Comparison of ENCODE assay signal across 21 mouse cellular contexts in the genomic region with DNA sequence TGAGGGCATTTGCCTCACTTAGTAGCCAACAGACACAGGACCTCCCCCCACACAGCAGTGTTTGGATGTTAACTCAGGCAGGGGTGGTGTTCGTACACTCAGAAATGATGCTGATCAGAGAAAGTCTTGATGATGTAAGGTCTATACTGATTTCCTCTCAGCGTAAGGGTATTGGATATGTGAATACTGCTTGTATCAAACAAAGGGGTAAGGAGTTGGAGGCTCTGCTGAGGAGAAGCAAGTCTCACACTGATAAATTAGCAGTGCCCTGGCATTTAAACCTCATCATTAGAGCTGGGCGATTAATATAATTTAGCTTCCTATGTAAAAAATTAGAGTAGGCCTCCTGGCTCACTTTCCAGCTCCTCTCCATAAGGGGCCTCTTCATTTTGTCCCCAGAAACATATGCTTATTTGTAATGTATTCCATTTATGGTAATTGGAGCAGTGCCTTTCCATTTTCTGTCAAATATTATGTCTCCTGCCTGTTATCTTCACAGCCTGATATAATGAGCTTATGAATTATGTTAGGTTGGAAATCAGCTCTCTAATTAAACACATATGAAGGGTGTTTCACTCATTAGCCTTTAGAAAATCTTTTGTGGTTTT. TPM values are rescaled to one million over a fixed set of nuclear protein-coding genes. Genes with fewer than 3 reads are reported as not detected.
DNase-seq lines count a peak whose midpoint lies in the region; ATAC-seq and TF ChIP-seq lines count a peak whose summit lies in the region.
"Had no signal": no experiment of that assay in that cellular context is flagged by ENCODE, and none has a peak within 500 bp of the region (broad histone marks: within the 10 kb centered on the region; RNA-seq: fewer than 3 reads in every experiment).

No protein-coding gene starts in this region.

- DNase-seq in forebrain, embryonic 10.5 days (ENCODE audit: extremely low spot score, low spot score) = no peak
- DNase-seq in layer of hippocampus, adult 2 months (ENCODE audit: low spot score in 2 of 2) = no peak
- no peak for DNase-seq in layer of hippocampus, postnatal 25 days (ENCODE audit: extremely low spot score in 1 of 2, low spot score in 1 of 2)
- DNase-seq in midbrain, postnatal 0 days (ENCODE audit: low spot score) = no peak
- no peak for DNase-seq in Muller cell, postnatal 12 days (ENCODE audit: inconsistent ontology term)
- DNase-seq: adrenal gland, adult 8-10 months; cerebellum, postnatal 10 days; gastrocnemius, postnatal 25 days; heart, adult 18-20 months; heart, postnatal 10 days; layer of hippocampus, adult 9-11 months; lung, embryonic 14.5 days had no signal

- H3K27me3 ChIP-seq in forebrain, embryonic 12.5 days = no peaks in the 10 kb centered on the region
- no peaks in the 10 kb centered on the region for H3K27me3 ChIP-seq in forebrain, embryonic 10.5 days (ENCODE audit: poor library complexity, severe bottlenecking)
- no peaks in the 10 kb centered on the region for H3K27me3 ChIP-seq in hindbrain, embryonic 15.5 days
- no peaks in the 10 kb centered on the region for H3K27me3 ChIP-seq in midbrain, postnatal 0 days (ENCODE audit: insufficient read depth, low read length)

- H3K36me3 ChIP-seq in forebrain, embryonic 12.5 days (replicated peaks) = no peaks in the 10 kb centered on the region
- H3K36me3 ChIP-seq in forebrain, embryonic 10.5 days (replicated peaks) = no peaks in the 10 kb centered on the region
- no peaks in the 10 kb centered on the region for H3K36me3 ChIP-seq in hindbrain, embryonic 15.5 days
- no peaks in the 10 kb centered on the region for H3K36me3 ChIP-seq in midbrain, postnatal 0 days (ENCODE audit: insufficient read depth, low read length)
- H3K36me3 ChIP-seq: G1E; heart, embryonic 12.5 days had no signal

- ATAC-seq in forebrain, embryonic 12.5 days (ENCODE audit: low FRiP score) = no peak
- ATAC-seq in hindbrain, embryonic 15.5 days (ENCODE audit: low FRiP score, low read depth) = no peak
- no peak for ATAC-seq in midbrain, postnatal 0 days (ENCODE audit: low FRiP score)
- no peak for ATAC-seq in CD4-positive, CD25-positive, alpha-beta regulatory T cell, adult 4 months
- ATAC-seq: intestine, postnatal 0 days had no signal

- no peak overlapping the region for H3K4me3 ChIP-seq in forebrain, embryonic 12.5 days (replicated peaks)
- H3K4me3 ChIP-seq in forebrain, embryonic 10.5 days = no peak overlapping the region
- H3K4me3 ChIP-seq in layer of hippocampus, adult 2 months = no peak overlapping the region
- no peak overlapping the region for H3K4me3 ChIP-seq in hindbrain, embryonic 15.5 days
- no peak overlapping the region for H3K4me3 ChIP-seq in midbrain, postnatal 0 days (ENCODE audit: low read depth, low read length)
- H3K4me3 ChIP-seq: heart, embryonic 12.5 days; left cerebral cortex, adult 2 months had no signal

- H3K4me2 ChIP-seq in forebrain, embryonic 12.5 days = no peak overlapping the region
- H3K4me2 ChIP-seq in hindbrain, embryonic 15.5 days = no peak overlapping the region
- H3K4me2 ChIP-seq in midbrain, postnatal 0 days (ENCODE audit: low read depth, low read length, poor library complexity, severe bottlenecking) = no peak overlapping the region
- H3K4me2 ChIP-seq: heart, embryonic 12.5 days; lung, embryonic 14.5 days had no signal

- H3K27ac ChIP-seq in forebrain, embryonic 12.5 days = peak overlapping the region; percentile 53
- H3K27ac ChIP-seq in forebrain, embryonic 10.5 days = no peak overlapping the region
- H3K27ac ChIP-seq in layer of hippocampus, adult 2 months = peak overlapping the region; percentile 80
- H3K27ac ChIP-seq in hindbrain, embryonic 15.5 days (replicated peaks) = peak overlapping the region; percentile 61
- peak overlapping the region; percentile 47; the same call in 1 of the 2 replicates for H3K27ac ChIP-seq in midbrain, postnatal 0 days (ENCODE audit: low read depth, low read length)
- H3K27ac ChIP-seq: left cerebral cortex, adult 2 months; liver, embryonic 14.5 days had no signal

- TF ChIP-seq CTCF in layer of hippocampus, adult 2 months (conservative IDR thresholded peaks at IDR 0.05) = no peak
- no peak for TF ChIP-seq CTCF in midbrain, postnatal 0 days (IDR thresholded peaks at IDR 0.05)

- no peak overlapping the region for H3K9ac ChIP-seq in forebrain, embryonic 12.5 days
- no peak overlapping the region for H3K9ac ChIP-seq in hindbrain, embryonic 15.5 days
- no peak overlapping the region for H3K9ac ChIP-seq in midbrain, postnatal 0 days (replicated peaks; ENCODE audit: low read length, poor library complexity, severe bottlenecking)
- H3K9ac ChIP-seq: heart, embryonic 12.5 days; liver, embryonic 14.5 days; lung, embryonic 14.5 days had no signal

- 0 out of 2 replicates have a peak, but pooled peaks cover 3% of the 10 kb centered on the region for H3K4me1 ChIP-seq in forebrain, embryonic 12.5 days
- H3K4me1 ChIP-seq in forebrain, embryonic 10.5 days = no peaks in the 10 kb centered on the region
- peaks cover 12% of the 10 kb centered on the region for H3K4me1 ChIP-seq in hindbrain, embryonic 15.5 days (replicated peaks)
- no peaks in the 10 kb centered on the region for H3K4me1 ChIP-seq in midbrain, postnatal 0 days (ENCODE audit: insufficient read depth, low read length)
- H3K4me1 ChIP-seq: heart, embryonic 12.5 days had no signal

- H3K9me3 ChIP-seq in forebrain, embryonic 12.5 days = no peaks in the 10 kb centered on the region
- H3K9me3 ChIP-seq in forebrain, embryonic 10.5 days = no peaks in the 10 kb centered on the region
- no peaks in the 10 kb centered on the region for H3K9me3 ChIP-seq in hindbrain, embryonic 15.5 days
- no peaks in the 10 kb centered on the region for H3K9me3 ChIP-seq in midbrain, postnatal 0 days (ENCODE audit: low read length)
- H3K9me3 ChIP-seq: G1E; heart, embryonic 12.5 days had no signal

- WGBS in forebrain, embryonic 12.5 days = 75% methylated on average over 3 of the region's 3 CpGs
- WGBS in forebrain, embryonic 10.5 days = 91% methylated on average over 3 of the region's 3 CpGs
- WGBS in hindbrain, embryonic 15.5 days = 68% methylated on average over 3 of the region's 3 CpGs
- WGBS in midbrain, postnatal 0 days = 68% methylated on average over 3 of the region's 3 CpGs

RNA-seq across cellular contexts. Expression of gene Syn2, which starts 31.3 kb away (rescaled TPM):
- polyA plus RNA-seq in forebrain, embryonic 12.5 days (2016; fragmentation: Nextera tagmentation; extraction: Ambion mirVana) = 6.8 and 8.0 TPM in 2 replicates
- polyA plus RNA-seq in forebrain, embryonic 10.5 days (2016; fragmentation: Nextera tagmentation; extraction: Ambion mirVana) = 0.27 and 0.63 TPM in 2 replicates
- 100 to 1,000 TPM; 564 to 608 TPM for total RNA-seq in layer of hippocampus, adult 2 months (2021)
- 100 to 1,000 TPM; 590 to 635 TPM for total RNA-seq in layer of hippocampus, postnatal 25 days (2021)
- polyA plus RNA-seq in hindbrain, embryonic 15.5 days (2015; fragmentation: Nextera tagmentation; extraction: Ambion mirVana) = 61.3 and 61.7 TPM in 2 replicates
- total RNA-seq in midbrain, postnatal 0 days (2014; rRNA removed) = 134 and 145 TPM in 2 replicates
- polyA plus RNA-seq in midbrain, postnatal 0 days (2015; fragmentation: Nextera tagmentation; extraction: Ambion mirVana) = 89.5 and 95.2 TPM in 2 replicates
- polyA plus RNA-seq in CD4-positive, CD25-positive, alpha-beta regulatory T cell, adult 4 months (2017; shearing (Covaris generic)) = not detected
- total RNA-seq: megakaryocyte-erythroid progenitor cell, adult 5-6 weeks had no signal
- polyA plus RNA-seq: G1E had no signal
